Mouse (Mus musculus) thymus, adult 2 months (tissue): ENCODE measurements around the gene Auts2.

Experiments used
- CTCF ChIP-seq: fragments of 200-500 bp; IDR thresholded peaks from 2 replicates; pipeline ENCODE4 v1.5.1; 2012; ENCODE audit warnings: mild to moderate bottlenecking, control low read depth, low read length, moderate library complexity, borderline replicate concordance; ENCODE audit not compliant: control insufficient read depth, poor library complexity, insufficient read depth; ENCODE audit errors: extremely low read depth
- POLR2A ChIP-seq: fragments of 200-500 bp; IDR thresholded peaks from 2 replicates; pipeline ENCODE4 v1.6.1; 2012; ENCODE audit warnings: mild to moderate bottlenecking, low read length, control low read depth, moderate library complexity; ENCODE audit not compliant: control insufficient read depth, poor library complexity, insufficient read depth; ENCODE audit errors: extremely low read depth

GRCm38 (mm10) chr5:132509464-132509885 is 33.7 kb downstream of the Auts2 start:
- TF ChIP-seq CTCF (no peak), POLR2A (no peak)
